Mouse (Mus musculus) embryonic facial prominence, embryonic 13.5 days (tissue): ENCODE measurements around the gene Dnajb4. TPM values are rescaled to one million over a fixed set of nuclear protein-coding genes. Genes with fewer than 3 reads are reported as not detected.

Source experiments
- ATAC-seq: fragments of 200-750 bp; cut with Nextera tagmentation; 2 replicates; pipeline ENCODE4 v1.8.0; 2017; ENCODE audit warnings: low read depth; ENCODE audit not compliant: insufficient number of reproducible peaks, insufficient read depth, low FRiP score, low TSS enrichment
- H3K27ac ChIP-seq: fragments of 300-500 bp; sonication (generic); 2 replicates; pipeline ENCODE4 v1.5.1; 2015; ENCODE audit warnings: moderate library complexity, mild to moderate bottlenecking, inconsistent platforms
- H3K27me3 ChIP-seq: fragments of 300-500 bp; sonication (generic); 2 replicates; pipeline ENCODE4 v1.6.1; 2015; ENCODE audit warnings: mild to moderate bottlenecking, inconsistent platforms
- H3K36me3 ChIP-seq: fragments of 300-500 bp; sonication (generic); 2 replicates; pipeline ENCODE4 v1.6.1; 2015; ENCODE audit warnings: mild to moderate bottlenecking, inconsistent platforms
- H3K4me1 ChIP-seq: fragments of 300-500 bp; sonication (generic); 2 replicates; pipeline ENCODE4 v1.6.1; 2015; ENCODE audit warnings: inconsistent platforms
- H3K4me2 ChIP-seq: fragments of 300-500 bp; sonication (generic); 2 replicates; pipeline ENCODE4 v1.6.1; 2015; ENCODE audit warnings: moderate library complexity, mild to moderate bottlenecking, inconsistent platforms
- H3K4me3 ChIP-seq: fragments of 300-500 bp; sonication (generic); 2 replicates; pipeline ENCODE4 v1.5.1; 2015; ENCODE audit warnings: mild to moderate bottlenecking, inconsistent platforms
- H3K9ac ChIP-seq: fragments of 300-500 bp; sonication (generic); 2 replicates; pipeline ENCODE4 v1.6.1; 2015; ENCODE audit warnings: mild to moderate bottlenecking, inconsistent platforms
- H3K9me3 ChIP-seq: fragments of 300-500 bp; sonication (generic); 2 replicates; pipeline ENCODE4 v1.6.1; 2016; ENCODE audit warnings: inconsistent platforms
- WGBS: fragments of 180-500 bp; shearing (Covaris S2); methylation state at CpG from one replicate; pipeline ENCODE4 v1.1.7; 2015; ENCODE audit warnings: mixed read lengths; 5-methylcytosine and 5-hydroxymethylcytosine counted together
- polyA plus RNA-seq: library from polyadenylated mRNA; unstranded; fragments of >200 nt; fragmentation: Nextera tagmentation; extraction: Ambion mirVana; gene quantifications from 2 replicates; pipeline ENCODE4 v1.2.1, GENCODE M21; 2015

The Dnajb4 gene
- polyA plus RNA-seq, 1 experiment from 2014 or later: 27.9 TPM

GRCm38 (mm10) chr3:152231333-152232100 is 21.4 kb upstream of the Dnajb4 start:
- Histone ChIP-seq H3K9ac (no peak overlapping the region), H3K9me3 (no peaks in the 10 kb centered on the region), H3K27me3 (no peaks in the 10 kb centered on the region), H3K36me3 (peaks cover 72% of the 10 kb centered on the region), H3K4me1 (no peaks in the 10 kb centered on the region), H3K4me3 (no peak overlapping the region), H3K27ac (no peak overlapping the region), H3K4me2 (no peak overlapping the region)
- ATAC-seq: no peak
- 66% methylated on average over 6 of the region's 6 CpGs for WGBS

- H3K27me3 ChIP-seq: no peaks in the 10 kb centered on the region
- ATAC-seq: no peak
- WGBS: 90% methylated on average over 5 of the region's 5 CpGs
- no peaks in the 10 kb centered on the region for H3K9me3 ChIP-seq
- H3K4me1 ChIP-seq: no peaks in the 10 kb centered on the region
- no peak overlapping the region for H3K4me2 ChIP-seq
- peaks cover 83% of the 10 kb centered on the region for H3K36me3 ChIP-seq
- no peak overlapping the region for H3K27ac ChIP-seq
- H3K4me3 ChIP-seq: no peak overlapping the region
- H3K9ac ChIP-seq: no peak overlapping the region
Measured at GRCm38 (mm10) chr3:152229271-152229670, 19.2 kb upstream of the Dnajb4 start.

DNA sequence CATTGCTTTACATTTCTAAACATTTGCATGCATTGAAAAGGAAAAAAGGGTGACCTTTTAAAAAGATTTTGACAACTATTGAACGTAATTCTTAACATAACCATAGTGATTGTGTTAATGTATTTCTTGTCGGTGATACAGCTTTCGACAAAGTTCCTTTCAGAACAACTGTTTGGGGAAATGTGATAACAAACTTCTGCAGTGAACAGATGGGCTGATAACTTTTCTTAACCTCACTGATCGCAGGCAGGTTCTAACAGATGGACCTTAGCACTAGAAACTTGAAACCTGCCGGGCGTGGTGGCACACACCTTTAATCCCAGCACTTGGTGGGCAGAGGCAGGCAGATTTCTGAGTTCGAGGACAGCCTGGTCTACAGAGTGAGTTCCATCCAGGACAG is 18.7 kb upstream of the Dnajb4 start:
- H3K4me1 ChIP-seq: no peaks in the 10 kb centered on the region
- H3K27me3 ChIP-seq: no peaks in the 10 kb centered on the region
- WGBS: 93% methylated on average over 7 of the region's 7 CpGs
- no peaks in the 10 kb centered on the region for H3K9me3 ChIP-seq
- H3K36me3 ChIP-seq: peaks cover 83% of the 10 kb centered on the region
- no peak overlapping the region for H3K9ac ChIP-seq
- H3K4me2 ChIP-seq: no peak overlapping the region
- H3K4me3 ChIP-seq: no peak overlapping the region
- H3K27ac ChIP-seq: no peak overlapping the region
- no peak for ATAC-seq

DNA sequence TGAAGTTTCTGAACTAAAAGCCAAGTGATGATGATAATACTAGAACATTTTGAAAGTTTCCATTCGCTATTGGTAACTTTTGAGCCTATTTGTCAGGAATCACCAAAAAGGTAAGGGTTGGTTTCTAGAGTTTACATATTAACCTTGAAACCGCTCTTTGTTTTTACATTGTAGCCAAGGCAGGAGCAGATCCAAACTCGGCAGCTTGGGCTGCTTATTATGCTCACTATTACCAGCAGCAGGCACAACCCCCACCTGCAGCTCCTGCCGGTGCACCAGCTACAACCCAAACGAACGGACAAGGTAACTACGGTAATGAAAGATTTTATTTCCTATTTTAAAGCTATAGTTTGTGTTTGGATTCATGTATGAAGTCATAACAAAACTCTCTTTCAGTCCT is 15.8 kb upstream of the Dnajb4 start:
- peaks cover 90% of the 10 kb centered on the region for H3K36me3 ChIP-seq
- H3K9ac ChIP-seq: no peak overlapping the region
- no peaks in the 10 kb centered on the region for H3K4me1 ChIP-seq
- WGBS: 93% methylated on average over 7 of the region's 7 CpGs
- no peak for ATAC-seq
- H3K9me3 ChIP-seq: no peaks in the 10 kb centered on the region
- no peak overlapping the region for H3K27ac ChIP-seq
- H3K4me2 ChIP-seq: no peak overlapping the region
- no peak overlapping the region for H3K4me3 ChIP-seq
- no peaks in the 10 kb centered on the region for H3K27me3 ChIP-seq

GRCm38 (mm10) chr3:152224918-152225317 is 14.8 kb upstream of the Dnajb4 start:
- no peak for ATAC-seq
- no peak overlapping the region for H3K9ac ChIP-seq
- peaks cover 93% of the 10 kb centered on the region for H3K36me3 ChIP-seq

GRCm38 (mm10) chr3:152213416-152213815 is 3.3 kb upstream of the Dnajb4 start:
- peak overlapping the region; percentile 89 for H3K4me2 ChIP-seq
- H3K4me1 ChIP-seq: peaks cover 25% of the 10 kb centered on the region
- no peak overlapping the region for H3K27ac ChIP-seq
- H3K9ac ChIP-seq: no peak overlapping the region
- H3K4me3 ChIP-seq: peak overlapping the region; percentile 98
- WGBS: 49% methylated on average over 3 of the region's 3 CpGs
- peaks cover 30% of the 10 kb centered on the region for H3K36me3 ChIP-seq
- no peak for ATAC-seq
- H3K9me3 ChIP-seq: no peaks in the 10 kb centered on the region
- H3K27me3 ChIP-seq: no peaks in the 10 kb centered on the region

More at GRCm38 (mm10) chr3:152224918-152225317, 14.8 kb upstream of the Dnajb4 start:
- Histone ChIP-seq H3K4me2 (no peak overlapping the region), H3K27ac (no peak overlapping the region), H3K4me3 (no peak overlapping the region), H3K9me3 (no peaks in the 10 kb centered on the region), H3K4me1 (no peaks in the 10 kb centered on the region), H3K27me3 (no peaks in the 10 kb centered on the region)

GRCm38 (mm10) chr3:152211731-152212279 is 1.7 kb upstream of the Dnajb4 start:
- Histone ChIP-seq H3K4me3 (peak overlapping the region; percentile 98), H3K27me3 (no peaks in the 10 kb centered on the region), H3K9me3 (no peaks in the 10 kb centered on the region), H3K4me1 (peaks cover 26% of the 10 kb centered on the region), H3K27ac (peak overlapping the region; percentile 99; the same call in 1 of the 2 replicates), H3K9ac (peak overlapping the region; percentile 100), H3K4me2 (peak overlapping the region; percentile 89), H3K36me3 (peaks cover 14% of the 10 kb centered on the region)
- 28% methylated on average over 7 of the region's 7 CpGs for WGBS
- ATAC-seq: no peak

DNA sequence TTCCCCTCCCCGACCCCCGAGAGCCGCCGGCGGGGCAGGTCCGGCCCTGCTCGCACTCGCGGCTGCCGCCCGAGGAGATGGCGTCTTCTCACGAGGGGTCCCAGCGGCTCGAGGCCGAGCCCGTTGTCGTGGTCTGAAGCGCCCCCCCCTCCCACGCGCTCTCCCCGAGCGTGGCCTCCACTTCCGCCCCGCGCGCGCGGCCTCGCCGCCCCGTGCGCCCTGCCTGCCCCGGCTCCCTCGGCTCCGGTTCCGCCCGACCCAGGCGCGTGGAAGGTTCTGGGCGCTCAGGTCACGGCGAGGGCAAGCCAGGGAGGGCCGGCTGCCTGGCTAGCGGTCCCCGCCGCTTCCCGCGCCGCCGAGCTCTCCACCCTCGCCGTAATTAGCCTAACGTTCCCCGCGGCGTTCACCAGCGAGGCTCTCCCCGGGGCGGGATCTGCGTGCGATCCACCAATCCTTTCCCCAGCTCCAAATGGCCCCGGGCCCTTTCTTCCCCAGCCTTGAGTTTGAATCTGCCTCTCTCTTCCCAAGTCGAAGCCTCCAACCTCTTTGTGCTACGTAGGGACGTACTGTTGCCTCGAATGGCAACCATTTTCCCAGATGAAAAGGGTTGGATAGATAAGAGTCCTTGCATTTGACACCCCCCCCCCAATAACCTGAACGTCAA is 758 bp upstream of the Dnajb4 start:
- peak overlapping the region; percentile 99 for H3K27ac ChIP-seq
- H3K4me3 ChIP-seq: peak overlapping the region; percentile 98
- WGBS: under 1% methylated on average over 67 of the region's 68 CpGs
- peaks cover 26% of the 10 kb centered on the region for H3K4me1 ChIP-seq
- peak; percentile 65 for ATAC-seq
- peaks cover 5% of the 10 kb centered on the region for H3K36me3 ChIP-seq
- no peaks in the 10 kb centered on the region for H3K27me3 ChIP-seq
- no peaks in the 10 kb centered on the region for H3K9me3 ChIP-seq
- H3K9ac ChIP-seq: peak overlapping the region; percentile 100
- H3K4me2 ChIP-seq: peak overlapping the region; percentile 89

DNA sequence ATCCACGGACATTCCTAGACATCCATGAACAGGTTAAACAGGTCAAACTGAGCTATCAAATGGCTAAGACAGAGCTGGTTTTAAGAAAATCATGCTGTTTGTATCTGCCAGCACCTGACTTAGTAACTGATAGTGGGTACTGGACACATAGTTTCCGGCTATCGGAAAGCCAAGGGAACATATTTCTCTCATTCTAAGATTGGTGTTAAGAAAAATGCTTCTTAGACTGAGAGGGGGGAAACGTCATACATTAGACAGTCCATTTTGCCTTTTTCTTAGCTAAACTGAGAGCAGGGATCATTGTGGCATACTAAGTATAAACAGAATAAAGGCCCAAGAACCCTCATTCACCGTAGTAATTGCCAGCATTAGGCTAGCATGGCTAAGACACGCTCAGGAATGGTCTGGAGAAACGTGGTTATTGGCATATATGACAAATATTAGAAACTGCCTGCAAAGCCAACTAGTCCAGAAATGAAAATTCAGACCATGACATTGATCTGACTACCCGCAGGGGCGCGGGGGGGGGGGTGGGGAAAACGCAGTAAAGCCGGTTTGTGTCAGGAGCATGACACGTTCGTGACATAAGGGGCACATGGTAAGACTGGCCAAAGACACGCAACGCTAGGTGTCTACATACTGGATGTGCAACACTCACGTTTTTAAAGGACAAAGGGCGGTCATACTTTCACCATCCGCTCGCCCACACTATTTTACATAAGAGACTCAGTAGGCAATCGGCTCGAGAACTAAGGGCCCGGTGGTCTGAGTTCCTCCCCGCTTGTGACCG is 730 bp downstream of the Dnajb4 start:
- peak overlapping the region; percentile 100 for H3K9ac ChIP-seq
- peaks cover 26% of the 10 kb centered on the region for H3K4me1 ChIP-seq
- no peaks in the 10 kb centered on the region for H3K36me3 ChIP-seq
- no peaks in the 10 kb centered on the region for H3K27me3 ChIP-seq
- peak overlapping the region; percentile 98 for H3K4me3 ChIP-seq
- ATAC-seq: peak; percentile 22; the same call in 1 of the 2 replicates
- peak overlapping the region; percentile 99 for H3K27ac ChIP-seq
- H3K4me2 ChIP-seq: peak overlapping the region; percentile 75
- H3K9me3 ChIP-seq: no peaks in the 10 kb centered on the region
- 2% methylated on average over 25 of the region's 25 CpGs for WGBS

DNA sequence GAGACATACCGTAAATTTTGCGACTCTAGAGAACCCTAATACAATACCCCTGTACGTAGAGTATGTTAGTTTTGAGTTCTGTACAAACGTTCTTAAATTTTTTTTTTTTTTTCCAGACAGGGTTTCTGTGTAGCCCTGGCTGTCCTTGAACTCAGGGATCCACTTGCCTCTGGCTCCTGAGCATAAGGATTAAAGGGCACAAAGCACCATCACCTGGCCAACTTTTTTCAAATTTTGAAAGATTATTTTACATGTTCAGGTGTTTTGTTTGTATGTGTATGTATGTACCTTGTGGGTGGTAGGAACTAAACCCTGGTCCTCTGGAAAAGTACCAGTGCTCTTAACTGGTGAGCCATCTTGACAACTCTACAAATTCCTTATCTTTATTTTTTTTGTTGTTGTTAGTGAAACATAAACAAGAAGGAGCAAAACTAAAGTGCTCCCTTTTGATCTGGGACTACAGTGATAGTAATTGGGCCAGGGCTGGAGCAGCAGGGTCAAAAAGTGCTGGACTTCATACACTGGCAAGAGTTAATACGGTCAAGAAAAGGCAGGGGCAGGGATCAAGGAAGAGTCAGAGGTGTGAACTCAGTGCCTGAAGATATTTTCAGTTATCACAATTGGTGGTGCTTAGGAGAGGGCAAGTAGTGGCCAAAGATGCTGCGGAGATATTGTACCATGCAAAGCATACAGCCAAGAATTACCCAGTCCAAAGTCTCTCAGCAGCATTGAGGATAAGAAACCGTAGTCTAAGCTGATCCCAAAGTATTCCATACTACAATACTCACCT is 1.8 kb downstream of the Dnajb4 start:
- Histone ChIP-seq H3K4me1 (peaks cover 24% of the 10 kb centered on the region), H3K4me3 (peak overlapping the region; percentile 7; the same call in 1 of the 2 replicates)

GRCm38 (mm10) chr3:152207156-152207555 is 2.9 kb downstream of the Dnajb4 start:
- H3K27me3 ChIP-seq: no peaks in the 10 kb centered on the region
- no peak overlapping the region for H3K9ac ChIP-seq
- no peak overlapping the region for H3K27ac ChIP-seq
- no peak overlapping the region for H3K4me2 ChIP-seq
- H3K4me1 ChIP-seq: peaks cover 13% of the 10 kb centered on the region
- no peak overlapping the region for H3K4me3 ChIP-seq
- 96% methylated on average over 4 of the region's 4 CpGs for WGBS
- H3K36me3 ChIP-seq: no peaks in the 10 kb centered on the region
- H3K9me3 ChIP-seq: no peaks in the 10 kb centered on the region
- no peak for ATAC-seq

More for the DNA sequence above, 1.8 kb downstream of the Dnajb4 start:
- 90% methylated on average over 7 of the region's 7 CpGs for WGBS
- Histone ChIP-seq H3K9me3 (no peaks in the 10 kb centered on the region), H3K9ac (no peak overlapping the region), H3K27me3 (no peaks in the 10 kb centered on the region), H3K36me3 (no peaks in the 10 kb centered on the region), H3K4me2 (peak overlapping the region; percentile 75), H3K27ac (no peak overlapping the region)
- no peak for ATAC-seq
